Mouse (Mus musculus) testis, adult 2 months (tissue): ENCODE results near the gene Sptbn4.

Experiments used
- CTCF ChIP-seq: fragments of 200-500 bp; IDR thresholded peaks from 2 replicates; pipeline ENCODE4 v1.5.1; 2012; ENCODE audit warnings: low read depth, mild to moderate bottlenecking, inconsistent platforms, low read length, moderate library complexity; ENCODE audit not compliant: control insufficient read depth, insufficient read depth, insufficient replicate concordance
- POLR2A ChIP-seq: fragments of 200-500 bp; IDR thresholded peaks from 2 replicates; pipeline ENCODE4 v1.6.1; 2012; ENCODE audit warnings: low read depth, mild to moderate bottlenecking, inconsistent platforms, low read length, moderate library complexity; ENCODE audit not compliant: control insufficient read depth

DNA sequence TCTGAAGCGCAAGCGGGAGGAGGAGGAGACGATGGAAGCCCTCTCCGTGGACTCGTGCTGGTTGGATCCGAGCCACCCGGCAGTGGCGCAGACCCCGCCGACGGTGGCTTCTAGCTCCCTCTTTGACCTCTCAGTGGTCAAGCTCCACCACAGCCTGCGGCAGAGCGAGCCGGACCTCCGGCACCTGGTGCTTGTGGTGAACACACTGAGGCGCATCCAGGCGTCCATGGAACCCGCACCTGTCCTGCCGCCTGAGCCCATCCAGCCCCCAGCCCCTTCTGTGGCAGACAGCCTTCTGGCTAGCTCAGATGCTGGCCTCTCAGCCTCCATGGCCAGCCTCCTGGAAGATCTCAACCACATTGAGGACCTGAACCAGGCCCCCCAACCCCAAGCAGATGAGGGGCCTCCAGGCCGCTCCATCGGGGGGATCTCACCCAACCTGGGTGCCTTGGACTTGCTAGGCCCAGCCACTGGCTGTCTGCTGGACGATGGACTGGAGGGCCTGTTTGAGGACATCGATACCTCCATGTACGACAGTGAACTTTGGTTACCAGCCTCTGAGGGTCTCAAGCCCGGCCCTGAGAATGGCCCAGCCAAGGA lies 41.9 kb upstream of the Sptbn4 start:
- TF ChIP-seq POLR2A = no peak
- no peak for TF ChIP-seq CTCF
